Mouse (Mus musculus) heart, adult 2 months (tissue): ENCODE measurements around the gene Olfr984.

Source experiments
- EP300 ChIP-seq: fragments of 200-500 bp; IDR thresholded peaks from 2 replicates; pipeline ENCODE4 v1.6.1; 2011; ENCODE audit warnings: low read depth, low read length, control low read depth; ENCODE audit not compliant: insufficient read depth
- POLR2A ChIP-seq: fragments of 200-500 bp; IDR thresholded peaks from 2 replicates; pipeline ENCODE4 v1.6.1; 2011; ENCODE audit warnings: mild to moderate bottlenecking, low read depth, low read length, control low read depth; ENCODE audit not compliant: insufficient read depth

DNA sequence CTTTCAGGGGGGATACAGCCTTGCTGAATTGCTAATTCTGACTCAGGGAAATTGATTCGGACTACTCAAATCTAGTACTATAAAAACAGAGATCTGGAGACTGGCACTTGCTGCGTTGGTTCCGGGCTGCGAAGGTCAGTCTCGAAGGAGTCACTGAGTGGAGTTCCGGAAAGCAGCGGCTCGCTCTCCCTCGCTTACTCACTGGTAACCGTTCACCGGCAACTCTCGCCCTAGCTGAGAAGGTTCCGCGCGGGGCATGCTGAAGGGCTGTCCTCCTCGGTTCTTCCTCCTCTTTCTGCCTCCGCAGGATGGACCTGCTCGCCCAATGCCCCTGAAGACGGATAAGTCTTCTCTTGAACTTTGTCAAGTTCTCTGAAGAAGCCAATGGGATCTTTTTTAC, 63.9 kb downstream of the Olfr984 start:
- TF ChIP-seq EP300 (no peak), POLR2A (no peak)
